Mouse (Mus musculus) spleen, adult 2 months (tissue): Measurements from ENCODE around the gene Nbea. TPM values are rescaled to one million over a fixed set of nuclear protein-coding genes. Genes with fewer than 3 reads are reported as not detected.

ENCODE experiments used
- DNase-seq, 2 experiments: peaks; one replicate each; pipeline versions ENCODE4 v3.0.0 to v3.0.0-alpha.2; 2012 to 2021; ENCODE audit warnings: low spot score in 2 of 2, low read depth in 1 of 2
- H3K27ac ChIP-seq: fragments of 200-500 bp; 2 replicates; pipeline ENCODE4 v1.5.1; 2012; ENCODE audit warnings: low read length, inconsistent platforms; ENCODE audit not compliant: insufficient read depth
- H3K27me3 ChIP-seq: fragments of 200-500 bp; 2 replicates; pipeline ENCODE4 v1.6.1; 2012; ENCODE audit warnings: mild to moderate bottlenecking, moderate library complexity, low read length, inconsistent platforms; ENCODE audit not compliant: control insufficient read depth, insufficient read depth
- H3K36me3 ChIP-seq: fragments of 200-500 bp; 2 replicates; pipeline ENCODE4 v1.6.1; 2012; ENCODE audit warnings: mild to moderate bottlenecking, low read length, inconsistent platforms; ENCODE audit not compliant: control insufficient read depth, insufficient read depth
- H3K4me1 ChIP-seq: fragments of 200-500 bp; 2 replicates; pipeline ENCODE4 v1.6.1; 2011; ENCODE audit warnings: inconsistent platforms; ENCODE audit not compliant: control insufficient read depth, insufficient read depth, insufficient read length
- H3K4me3 ChIP-seq: fragments of 200-500 bp; 2 replicates; pipeline ENCODE4 v1.5.1; 2011; ENCODE audit warnings: mild to moderate bottlenecking, inconsistent platforms; ENCODE audit not compliant: insufficient read depth, insufficient read length; ENCODE audit errors: extremely low read depth
- CTCF ChIP-seq: fragments of 200-500 bp; IDR thresholded peaks from 2 replicates; pipeline ENCODE4 v1.5.1; 2011; ENCODE audit warnings: mild to moderate bottlenecking, inconsistent platforms; ENCODE audit not compliant: insufficient read depth, insufficient read length, insufficient replicate concordance; ENCODE audit errors: extremely low read depth
- POLR2A ChIP-seq: fragments of 200-500 bp; IDR thresholded peaks from 2 replicates; pipeline ENCODE4 v1.6.1; 2011; ENCODE audit warnings: low read depth, low read length, inconsistent platforms
- WGBS: fragments of 180-500 bp; shearing (Covaris S2); methylation state at CpG from one replicate; pipeline ENCODE4 v1.1.7; 2018; 5-methylcytosine and 5-hydroxymethylcytosine counted together
- polyA plus RNA-seq: library from polyadenylated mRNA; depleted of rRNA; stranded (reverse); fragments of >200 nt; gene quantifications from 2 replicates; pipeline ENCODE4 v1.2.3, GENCODE M21; 2012

The Nbea gene
- polyA plus RNA-seq, 1 experiment = 1.6 TPM

DNA sequence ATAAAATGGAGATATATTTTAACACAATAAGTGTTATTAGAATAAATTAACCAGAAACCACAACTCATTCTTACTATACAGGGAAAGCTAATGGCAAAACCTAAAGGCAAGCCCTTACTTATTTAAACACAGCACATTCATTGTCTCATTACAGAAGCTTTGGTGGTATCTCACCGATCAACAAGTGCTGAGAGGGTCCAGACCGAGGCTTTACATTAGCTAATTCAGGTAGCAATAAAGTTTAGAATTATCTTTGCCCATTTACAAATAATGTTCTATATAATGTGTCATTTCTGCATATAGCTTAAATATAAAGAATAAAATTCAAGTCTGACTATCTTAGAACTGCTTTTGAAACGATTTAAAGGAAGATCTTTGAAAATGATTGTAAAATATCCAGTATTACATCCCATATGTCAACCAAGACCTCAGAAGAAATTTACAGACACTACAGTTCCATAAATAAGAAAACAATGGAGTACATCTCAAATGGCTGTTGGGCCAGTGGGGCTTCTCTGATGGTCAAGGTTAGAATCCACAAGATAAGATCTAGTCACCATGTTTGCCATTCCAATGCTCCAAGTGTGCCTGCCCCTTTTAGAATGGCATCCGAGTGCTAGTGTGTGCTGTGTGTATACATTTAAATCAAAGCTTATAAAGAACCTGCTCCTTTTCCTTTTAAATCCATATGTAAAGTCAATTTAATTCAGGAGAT is 398.1 kb downstream of the Nbea start:
- H3K4me3 ChIP-seq = no peak overlapping the region
- no peak for DNase-seq
- peaks cover 21% of the 10 kb centered on the region for H3K27me3 ChIP-seq
- H3K4me1 ChIP-seq = no peaks in the 10 kb centered on the region
- no peaks in the 10 kb centered on the region for H3K36me3 ChIP-seq
- TF ChIP-seq CTCF = no peak
- TF ChIP-seq POLR2A = no peak
- 86% methylated on average over 4 of the region's 4 CpGs for WGBS
- no peak overlapping the region for H3K27ac ChIP-seq

DNA sequence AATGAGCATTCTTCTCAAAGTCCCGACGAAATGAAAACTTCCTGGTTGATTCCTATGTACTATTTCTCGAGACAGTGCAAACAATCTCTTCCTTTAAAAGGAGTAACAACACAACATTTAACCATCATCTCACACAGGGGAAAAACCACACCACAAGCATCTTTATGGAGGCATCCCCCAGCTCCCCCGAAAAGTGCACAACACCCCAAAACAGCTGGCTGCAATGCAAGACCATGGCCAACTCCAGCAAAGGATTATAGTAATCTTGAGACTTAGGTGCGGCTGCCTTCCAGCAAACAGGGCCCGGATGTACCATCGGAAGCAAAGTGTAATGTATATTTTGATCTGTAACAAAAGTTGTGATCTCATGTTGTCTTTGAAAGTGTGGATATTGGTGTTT is 399.4 kb downstream of the Nbea start:
- H3K4me1 ChIP-seq = no peaks in the 10 kb centered on the region
- H3K27me3 ChIP-seq = peaks cover 27% of the 10 kb centered on the region
- no peak overlapping the region for H3K4me3 ChIP-seq
- 35% methylated on average over 7 of the region's 7 CpGs for WGBS
- H3K27ac ChIP-seq = no peak overlapping the region
- TF ChIP-seq CTCF (no peak), POLR2A (no peak)
- H3K36me3 ChIP-seq = no peaks in the 10 kb centered on the region
- DNase-seq = no peak

DNA sequence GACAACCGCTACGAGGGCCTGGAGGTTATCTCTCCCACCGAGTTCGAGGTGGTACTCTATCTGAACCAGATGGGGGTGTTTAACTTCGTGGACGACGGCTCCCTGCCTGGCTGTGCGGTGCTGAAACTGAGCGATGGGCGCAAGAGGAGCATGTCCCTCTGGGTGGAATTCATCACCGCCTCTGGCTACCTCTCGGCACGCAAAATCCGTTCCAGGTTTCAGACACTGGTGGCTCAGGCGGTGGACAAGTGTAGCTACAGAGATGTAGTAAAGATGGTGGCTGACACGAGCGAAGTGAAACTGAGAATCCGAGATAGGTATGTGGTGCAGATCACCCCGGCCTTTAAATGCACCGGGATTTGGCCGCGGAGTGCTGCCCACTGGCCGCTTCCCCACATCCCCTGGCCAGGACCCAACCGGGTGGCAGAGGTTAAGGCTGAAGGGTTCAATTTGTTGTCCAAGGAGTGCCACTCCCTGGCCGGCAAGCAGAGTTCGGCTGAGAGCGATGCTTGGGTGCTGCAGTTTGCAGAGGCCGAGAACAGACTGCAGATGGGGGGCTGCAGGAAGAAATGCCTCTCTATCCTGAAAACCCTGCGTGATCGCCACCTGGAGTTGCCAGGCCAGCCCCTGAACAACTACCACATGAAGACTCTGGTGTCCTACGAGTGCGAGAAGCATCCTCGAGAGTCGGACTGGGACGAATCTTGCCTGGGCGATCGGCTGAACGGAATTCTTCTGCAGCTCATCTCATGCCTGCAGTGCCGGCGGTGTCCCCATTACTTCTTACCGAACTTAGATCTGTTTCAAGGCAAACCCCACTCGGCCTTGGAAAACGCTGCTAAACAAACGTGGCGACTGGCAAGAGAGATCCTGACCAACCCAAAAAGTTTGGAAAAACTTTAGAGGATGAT is 400.1 kb downstream of the Nbea start:
- no peaks in the 10 kb centered on the region for H3K36me3 ChIP-seq
- H3K27me3 ChIP-seq = peaks cover 27% of the 10 kb centered on the region
- no peak for DNase-seq
- peak overlapping the region; percentile 36; the same call in 1 of the 2 replicates for H3K4me3 ChIP-seq
- TF ChIP-seq POLR2A (no peak), CTCF (no peak)
- H3K27ac ChIP-seq = no peak overlapping the region
- 8% methylated on average over 45 of the region's 45 CpGs for WGBS
- no peaks in the 10 kb centered on the region for H3K4me1 ChIP-seq

DNA sequence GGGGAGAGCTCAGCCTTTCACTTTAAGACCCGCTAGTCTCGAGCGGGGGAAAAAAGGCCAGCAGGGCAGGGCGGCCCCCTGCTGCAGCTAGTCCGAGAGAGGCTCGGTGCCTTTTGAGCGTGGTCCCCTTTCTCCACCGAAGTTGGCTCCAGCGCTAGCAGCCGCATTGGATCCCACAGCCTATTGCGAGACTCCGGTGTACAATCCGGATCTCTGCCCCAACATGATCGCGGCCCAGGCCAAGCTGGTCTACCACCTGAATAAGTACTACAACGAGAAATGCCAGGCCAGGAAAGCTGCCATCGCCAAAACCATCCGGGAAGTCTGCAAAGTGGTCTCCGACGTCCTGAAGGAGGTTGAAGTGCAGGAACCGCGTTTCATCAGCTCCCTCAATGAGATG is 400.7 kb downstream of the Nbea start:
- H3K4me3 ChIP-seq = no peak overlapping the region
- H3K36me3 ChIP-seq = no peaks in the 10 kb centered on the region
- no peak for TF ChIP-seq POLR2A
- TF ChIP-seq CTCF = no peak
- H3K27ac ChIP-seq = no peak overlapping the region
- H3K4me1 ChIP-seq = no peaks in the 10 kb centered on the region
- 6% methylated on average over 22 of the region's 22 CpGs for WGBS
- peaks cover 27% of the 10 kb centered on the region for H3K27me3 ChIP-seq
- DNase-seq = no peak

DNA sequence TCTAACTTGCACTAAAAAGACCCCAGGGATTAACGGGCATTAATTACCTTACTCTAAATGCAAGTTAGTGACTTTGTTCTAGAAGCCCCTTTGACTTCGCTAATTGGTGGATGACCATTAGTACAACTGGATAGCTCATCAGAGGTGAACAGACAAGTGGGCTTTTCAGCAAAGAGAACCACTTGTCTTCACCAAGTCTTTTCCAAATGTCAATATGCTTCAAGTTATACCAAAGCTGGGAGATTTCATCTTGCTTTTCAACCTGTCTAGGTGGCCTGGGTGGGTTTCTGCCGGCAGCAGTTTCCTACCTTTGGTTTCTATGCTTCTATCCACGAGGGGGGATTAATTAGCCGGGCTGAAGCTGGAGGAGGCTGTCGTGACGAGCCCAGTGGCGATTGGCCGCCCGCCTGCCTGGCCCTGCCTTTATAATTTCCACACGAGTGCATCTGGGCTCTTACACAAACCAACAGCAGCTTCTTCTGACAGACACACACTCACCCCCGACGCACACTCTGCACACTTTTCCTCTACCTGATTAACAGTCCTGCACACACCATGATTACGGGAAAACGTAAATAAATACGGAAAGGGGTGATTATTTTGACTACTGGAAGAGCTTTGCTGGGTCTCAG is 401.3 kb downstream of the Nbea start, which contains the start of gene Mab21l1:
TSS of gene Mab21l1 (plus strand) at position 455 of the 632 bp plus-strand sequence.
- WGBS = 17% methylated on average over 16 of the region's 16 CpGs
- no peak for DNase-seq
- no peaks in the 10 kb centered on the region for H3K36me3 ChIP-seq
- no peaks in the 10 kb centered on the region for H3K4me1 ChIP-seq
- no peak within 1 kb of the TSS for H3K27ac ChIP-seq
- no peak for TF ChIP-seq CTCF
- TF ChIP-seq POLR2A = no peak
- peak within 1 kb of the TSS; percentile 36; the same call in 1 of the 2 replicates for H3K4me3 ChIP-seq
- H3K27me3 ChIP-seq = peaks cover 21% of the 10 kb centered on the region

DNA sequence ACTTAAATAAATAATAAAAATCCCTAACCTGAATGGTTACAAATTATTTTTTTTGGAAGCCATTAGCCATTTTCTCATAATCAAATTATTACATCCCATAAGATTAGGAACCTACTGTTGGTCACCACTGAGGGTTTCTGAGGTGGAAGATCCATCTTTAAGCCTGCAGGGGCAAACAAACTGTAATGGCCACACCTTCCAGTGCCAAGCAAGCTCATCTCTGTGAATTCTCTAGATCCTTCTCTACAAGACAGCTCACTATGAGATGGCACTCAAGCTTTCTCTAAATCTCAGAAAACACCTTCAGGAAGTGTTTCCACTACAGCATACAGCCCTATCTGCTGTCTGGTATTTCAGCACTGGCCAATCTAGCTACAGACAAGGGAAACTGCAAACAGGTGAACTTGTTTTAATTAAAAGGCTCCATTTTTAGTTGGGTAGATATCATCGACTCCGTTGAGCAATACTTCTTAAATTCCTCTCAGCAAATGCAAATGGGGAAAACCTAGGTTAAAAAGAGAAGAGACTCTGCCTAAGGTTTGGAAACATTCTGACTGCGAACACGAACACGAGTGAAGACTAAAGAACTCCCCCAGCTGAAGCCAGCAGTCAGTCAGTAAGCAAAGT is 402.0 kb downstream of the Nbea start:
- DNase-seq = no peak
- H3K27ac ChIP-seq = no peak overlapping the region
- TF ChIP-seq POLR2A = no peak
- no peak for TF ChIP-seq CTCF
- H3K4me3 ChIP-seq = no peak overlapping the region
- 47% methylated on average over 5 of the region's 5 CpGs for WGBS
- no peaks in the 10 kb centered on the region for H3K36me3 ChIP-seq
- no peaks in the 10 kb centered on the region for H3K4me1 ChIP-seq
- H3K27me3 ChIP-seq = peaks cover 21% of the 10 kb centered on the region
